Mouse (Mus musculus): ENCODE data around the gene Mapt. TPM values are rescaled to one million over a fixed set of nuclear protein-coding genes. Genes with fewer than 3 reads are reported as not detected.
A peak's percentile ranks its signal among the peaks of the same experiment; 100 is the strongest.

The Mapt gene
- polyA plus RNA-seq, 1 experiment: 275 TPM

DNA sequence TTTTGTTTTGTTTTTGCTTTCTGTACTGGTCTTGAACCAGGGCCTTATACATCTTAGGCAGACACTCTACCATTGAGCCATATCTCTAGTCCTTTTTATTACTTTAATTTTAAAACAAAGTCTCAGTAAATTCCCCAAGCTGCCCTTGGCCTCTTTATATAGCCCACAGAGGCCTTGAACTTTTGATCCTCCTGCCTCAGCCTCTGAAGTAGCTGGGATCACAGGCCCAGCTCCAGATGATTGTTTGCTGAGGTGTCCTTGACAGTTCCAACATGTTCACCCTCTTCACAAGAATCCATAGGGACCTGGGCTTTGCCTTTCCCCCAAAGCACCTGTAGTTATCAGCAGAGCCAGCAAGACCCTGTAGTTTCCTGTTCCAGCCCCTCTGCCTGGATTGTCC, 34.5 kb downstream of the Mapt start:
- Histone ChIP-seq H3K27ac (ENCODE audit: insufficient read depth, low read length) (no peak overlapping the region), H3K4me3 (replicated peaks; ENCODE audit: insufficient read depth, low read depth, low read length) (no peak overlapping the region), H3K27me3 (ENCODE audit: control insufficient read depth, insufficient read depth, low read length) (no peaks in the 10 kb centered on the region), H3K4me1 (ENCODE audit: control insufficient read depth, insufficient read depth, low read length) (peaks cover 40% of the 10 kb centered on the region)
- no peak for TF ChIP-seq CTCF (IDR thresholded peaks at IDR 0.05; ENCODE audit: borderline replicate concordance, insufficient read depth, low read depth, low read length)
- no peak for TF ChIP-seq POLR2A (IDR thresholded peaks at IDR 0.05; ENCODE audit: borderline replicate concordance, insufficient read depth, low read length)
- DNase-seq: no peak

DNA sequence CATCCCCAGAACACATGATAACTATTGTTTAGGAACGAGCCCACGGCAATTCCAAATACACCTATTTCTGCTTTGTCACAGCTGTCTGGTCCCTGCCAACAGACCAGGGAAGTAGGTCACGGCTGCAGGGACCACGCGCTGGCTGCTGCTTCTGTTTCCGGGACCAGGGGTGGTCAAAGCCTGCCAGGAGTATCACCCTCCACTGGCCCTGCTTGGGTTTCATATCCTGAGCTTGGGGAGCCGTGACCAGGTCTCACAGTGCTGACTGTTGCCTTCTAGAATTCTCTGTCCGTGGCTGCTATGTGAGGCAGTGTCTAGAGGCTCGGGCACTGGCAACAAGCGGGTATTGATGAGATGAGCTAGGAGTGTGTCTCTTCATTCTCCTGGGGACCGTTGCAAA, 36.2 kb downstream of the Mapt start:
- Histone ChIP-seq H3K4me1 (ENCODE audit: control insufficient read depth, insufficient read depth, low read length) (peaks cover 46% of the 10 kb centered on the region), H3K4me3 (replicated peaks; ENCODE audit: insufficient read depth, low read depth, low read length) (no peak overlapping the region), H3K27me3 (ENCODE audit: control insufficient read depth, insufficient read depth, low read length) (no peaks in the 10 kb centered on the region), H3K27ac (ENCODE audit: insufficient read depth, low read length) (peak overlapping the region; percentile 65)
- WGBS: 9% methylated on average over 11 of the region's 11 CpGs
- DNase-seq: peak in 1 of 2 experiments; percentile 55
- TF ChIP-seq POLR2A (IDR thresholded peaks at IDR 0.05; ENCODE audit: borderline replicate concordance, insufficient read depth, low read length) (no peak), CTCF (IDR thresholded peaks at IDR 0.05; ENCODE audit: borderline replicate concordance, insufficient read depth, low read depth, low read length) (no peak)

DNA sequence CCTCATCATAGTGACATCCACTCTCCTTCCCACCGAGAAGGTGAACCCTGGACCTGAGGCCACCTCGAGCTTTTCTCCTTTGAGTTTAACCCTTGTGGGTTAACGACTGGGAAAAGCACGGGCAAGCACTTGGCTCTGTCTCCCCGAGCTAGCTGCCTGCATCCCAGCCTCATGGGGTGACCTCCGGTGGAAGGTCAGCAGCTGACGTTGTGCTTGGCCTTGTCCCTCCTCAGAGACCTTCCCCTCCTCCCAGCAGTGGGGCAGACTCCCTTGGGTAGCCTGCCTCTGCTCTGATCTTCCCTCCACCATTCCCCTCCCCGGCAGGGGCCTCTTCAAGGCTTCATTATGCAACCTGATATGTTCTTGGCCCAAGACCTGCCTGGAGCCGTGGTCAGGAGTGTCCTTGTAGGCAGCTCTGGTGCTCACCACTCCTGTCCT, 38.2 kb downstream of the Mapt start:
- WGBS: 30% methylated on average over 9 of the region's 9 CpGs
- no peak for TF ChIP-seq CTCF (IDR thresholded peaks at IDR 0.05; ENCODE audit: borderline replicate concordance, insufficient read depth, low read depth, low read length)
- no peak for DNase-seq

DNA sequence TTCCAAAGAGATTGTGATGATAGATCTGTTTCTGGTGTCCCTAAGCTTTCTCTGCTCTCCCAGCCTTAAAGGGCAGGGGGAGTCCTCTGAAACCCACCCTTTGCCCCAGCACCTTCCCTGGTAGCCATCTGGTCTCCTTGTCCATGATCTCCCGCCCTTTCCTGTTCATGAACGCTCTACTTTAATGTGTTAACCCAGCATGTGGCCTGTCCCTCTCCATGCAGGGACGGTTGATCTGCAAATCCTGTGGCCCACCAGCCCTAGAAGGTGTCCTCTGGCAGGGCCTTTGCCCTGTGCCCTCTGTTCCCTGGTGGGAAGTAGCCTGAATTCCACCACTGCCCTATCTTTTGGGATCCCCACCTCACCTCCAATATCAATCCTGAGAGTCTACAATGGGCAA, 39.3 kb downstream of the Mapt start:
- peaks cover 66% of the 10 kb centered on the region for H3K4me1 ChIP-seq (ENCODE audit: control insufficient read depth, insufficient read depth, low read length)
- WGBS: 35% methylated on average over 3 of the region's 3 CpGs
- H3K27ac ChIP-seq (ENCODE audit: insufficient read depth, low read length): peak overlapping the region; percentile 96
- H3K4me3 ChIP-seq (replicated peaks; ENCODE audit: insufficient read depth, low read depth, low read length): no peak overlapping the region
- no peak for DNase-seq
- H3K27me3 ChIP-seq (ENCODE audit: control insufficient read depth, insufficient read depth, low read length): no peaks in the 10 kb centered on the region
- TF ChIP-seq POLR2A (IDR thresholded peaks at IDR 0.05; ENCODE audit: borderline replicate concordance, insufficient read depth, low read length) (no peak), CTCF (IDR thresholded peaks at IDR 0.05; ENCODE audit: borderline replicate concordance, insufficient read depth, low read depth, low read length) (no peak)

More for the DNA sequence above, 38.2 kb downstream of the Mapt start:
- peak overlapping the region; percentile 96 for H3K27ac ChIP-seq (ENCODE audit: insufficient read depth, low read length)
- no peaks in the 10 kb centered on the region for H3K27me3 ChIP-seq (ENCODE audit: control insufficient read depth, insufficient read depth, low read length)
- H3K4me3 ChIP-seq (replicated peaks; ENCODE audit: insufficient read depth, low read depth, low read length): no peak overlapping the region
- H3K4me1 ChIP-seq (ENCODE audit: control insufficient read depth, insufficient read depth, low read length): peaks cover 59% of the 10 kb centered on the region

DNA sequence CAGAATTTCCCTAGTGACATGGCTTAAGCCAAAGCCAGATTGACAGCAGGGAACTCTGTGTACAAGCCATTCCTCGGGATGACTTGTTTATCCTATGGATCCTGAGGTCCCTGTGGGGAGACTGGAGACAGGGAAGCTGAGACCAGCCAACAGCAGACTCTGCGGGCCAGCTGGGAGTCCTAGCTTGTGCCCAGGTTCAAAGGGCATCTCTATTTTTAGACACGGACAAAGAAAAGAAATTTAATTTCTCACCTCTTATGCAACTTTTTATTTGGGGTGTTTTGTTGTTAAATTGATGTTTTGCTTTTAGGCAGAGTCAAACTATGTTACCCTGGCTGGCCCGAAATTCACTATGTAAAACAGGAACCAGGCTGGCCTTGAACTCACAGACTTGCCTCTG, 39.7 kb downstream of the Mapt start:
- Histone ChIP-seq H3K4me1 (ENCODE audit: control insufficient read depth, insufficient read depth, low read length) (peaks cover 68% of the 10 kb centered on the region), H3K27me3 (ENCODE audit: control insufficient read depth, insufficient read depth, low read length) (no peaks in the 10 kb centered on the region), H3K27ac (ENCODE audit: insufficient read depth, low read length) (peak overlapping the region; percentile 96), H3K4me3 (replicated peaks; ENCODE audit: insufficient read depth, low read depth, low read length) (no peak overlapping the region)
- TF ChIP-seq POLR2A (IDR thresholded peaks at IDR 0.05; ENCODE audit: borderline replicate concordance, insufficient read depth, low read length) (no peak), CTCF (IDR thresholded peaks at IDR 0.05; ENCODE audit: borderline replicate concordance, insufficient read depth, low read depth, low read length) (no peak)
- 32% methylated on average over 4 of the region's 4 CpGs for WGBS
- no peak for DNase-seq

DNA sequence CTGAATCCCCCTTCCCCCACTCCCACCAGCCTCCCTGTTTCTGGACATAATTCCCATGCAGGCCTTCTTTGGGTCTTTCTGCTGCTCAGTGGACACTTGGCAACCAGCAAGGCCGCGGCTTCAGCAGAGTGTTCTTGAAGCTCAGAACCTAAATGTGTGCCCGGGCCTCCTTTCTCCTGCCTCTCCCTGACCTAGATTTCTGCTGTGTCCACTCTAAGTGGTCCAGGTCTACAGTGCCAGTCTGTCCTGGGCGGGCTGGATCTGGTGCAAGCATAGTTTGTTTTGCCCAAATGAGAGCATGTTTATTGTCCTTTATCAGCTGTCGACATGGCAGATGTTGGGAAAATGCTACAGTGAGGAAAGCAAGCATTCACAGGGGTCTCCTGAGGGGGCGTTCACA, 40.7 kb downstream of the Mapt start:
- Histone ChIP-seq H3K4me3 (replicated peaks; ENCODE audit: insufficient read depth, low read depth, low read length) (no peak overlapping the region), H3K27me3 (ENCODE audit: control insufficient read depth, insufficient read depth, low read length) (no peaks in the 10 kb centered on the region), H3K4me1 (ENCODE audit: control insufficient read depth, insufficient read depth, low read length) (peaks cover 67% of the 10 kb centered on the region), H3K27ac (ENCODE audit: insufficient read depth, low read length) (peak overlapping the region; percentile 96)
- WGBS: 2% methylated on average over 6 of the region's 6 CpGs
- no peak for TF ChIP-seq CTCF (IDR thresholded peaks at IDR 0.05; ENCODE audit: borderline replicate concordance, insufficient read depth, low read depth, low read length)
- peak; percentile 9; the same call in 1 of the 2 replicates for TF ChIP-seq POLR2A (IDR thresholded peaks at IDR 0.05; ENCODE audit: borderline replicate concordance, insufficient read depth, low read length)
- peak; percentile 80 to 90 for DNase-seq

DNA sequence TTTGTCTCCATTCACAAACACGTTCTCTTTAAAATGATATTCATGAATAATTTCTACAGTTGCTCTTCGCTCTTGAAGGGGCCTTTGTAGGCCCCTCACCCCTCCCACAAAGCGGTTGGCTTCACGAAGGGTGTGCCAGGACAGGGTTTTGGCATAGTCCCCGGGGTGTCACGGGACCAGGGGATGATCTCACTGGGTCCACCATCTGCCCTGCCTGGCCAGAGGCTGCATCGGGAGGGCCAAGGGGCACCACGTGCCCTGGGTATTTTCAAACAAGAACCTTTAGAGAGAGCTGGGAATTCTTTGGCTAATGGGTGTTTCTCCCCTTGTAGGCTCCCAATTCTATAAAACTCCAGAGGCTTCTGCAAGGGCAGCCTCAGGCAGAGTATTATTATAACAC, 41.2 kb downstream of the Mapt start:
- peak; percentile 96 to 97 for DNase-seq
- Histone ChIP-seq H3K27ac (ENCODE audit: insufficient read depth, low read length) (peak overlapping the region; percentile 96), H3K4me3 (replicated peaks; ENCODE audit: insufficient read depth, low read depth, low read length) (no peak overlapping the region), H3K27me3 (ENCODE audit: control insufficient read depth, insufficient read depth, low read length) (no peaks in the 10 kb centered on the region), H3K4me1 (ENCODE audit: control insufficient read depth, insufficient read depth, low read length) (peaks cover 65% of the 10 kb centered on the region)
- TF ChIP-seq CTCF (IDR thresholded peaks at IDR 0.05; ENCODE audit: borderline replicate concordance, insufficient read depth, low read depth, low read length) (no peak), POLR2A (IDR thresholded peaks at IDR 0.05; ENCODE audit: borderline replicate concordance, insufficient read depth, low read length) (no peak)
- 7% methylated on average over 8 of the region's 8 CpGs for WGBS

DNA sequence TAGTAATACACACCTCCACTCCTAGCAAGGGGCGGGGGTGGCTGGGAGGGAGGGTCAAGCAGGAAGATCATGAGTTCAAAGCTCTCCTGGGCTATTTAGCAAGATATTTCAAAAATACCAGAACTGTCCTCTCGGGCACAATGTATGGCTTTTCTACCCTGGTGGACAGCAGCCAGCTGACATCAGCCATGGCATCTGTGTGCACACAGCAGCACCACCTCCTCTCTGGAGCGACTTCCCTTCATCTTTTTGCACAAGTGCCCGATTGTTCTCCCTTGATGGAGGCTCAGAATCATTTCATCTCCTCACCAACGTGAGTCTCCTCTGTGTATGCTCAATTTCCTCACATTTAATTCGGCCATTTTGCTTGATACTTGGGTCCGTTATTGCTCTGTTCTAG, 44.6 kb downstream of the Mapt start:
- TF ChIP-seq POLR2A (IDR thresholded peaks at IDR 0.05; ENCODE audit: borderline replicate concordance, insufficient read depth, low read length) (no peak), CTCF (IDR thresholded peaks at IDR 0.05; ENCODE audit: borderline replicate concordance, insufficient read depth, low read depth, low read length) (no peak)
- peaks cover 54% of the 10 kb centered on the region for H3K4me1 ChIP-seq (ENCODE audit: control insufficient read depth, insufficient read depth, low read length)
- no peaks in the 10 kb centered on the region for H3K27me3 ChIP-seq (ENCODE audit: control insufficient read depth, insufficient read depth, low read length)
- no peak for DNase-seq
- H3K27ac ChIP-seq (ENCODE audit: insufficient read depth, low read length): peak overlapping the region; percentile 57; the same call in 1 of the 2 replicates
- 54% methylated on average over 7 of the region's 7 CpGs for WGBS
- H3K4me3 ChIP-seq (replicated peaks; ENCODE audit: insufficient read depth, low read depth, low read length): no peak overlapping the region
